Mouse (Mus musculus): ENCODE data around the gene Ccr2.
"Not testable (repeated sequence)": the region's sequence is repeated elsewhere in the genome, so short reads cannot be mapped to it uniquely, and the experiment has no call there.

Ccr2 gene

DNA sequence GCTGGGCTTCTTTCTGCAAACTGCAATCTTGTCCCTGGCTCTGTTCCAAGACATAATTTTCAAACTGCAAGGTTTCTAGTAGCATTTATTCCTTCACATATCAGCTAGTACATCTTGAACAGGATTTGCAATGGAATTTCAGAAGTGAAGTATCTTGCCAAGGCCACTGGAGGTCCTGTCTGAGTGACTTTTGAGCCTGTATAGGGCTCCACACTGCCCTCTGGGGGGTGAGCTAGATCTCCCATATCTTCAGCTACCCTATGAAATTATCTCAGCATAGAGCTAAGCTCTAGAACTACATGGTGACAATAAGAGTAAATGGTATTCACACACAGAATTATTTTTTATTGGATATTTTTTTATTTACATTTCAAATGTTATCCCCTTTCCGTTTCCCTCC lies 16.7 kb downstream of the Ccr2 start:
- DNase-seq (ENCODE audit: low spot score in 2 of 2) = peak; percentile 52 to 69

DNA sequence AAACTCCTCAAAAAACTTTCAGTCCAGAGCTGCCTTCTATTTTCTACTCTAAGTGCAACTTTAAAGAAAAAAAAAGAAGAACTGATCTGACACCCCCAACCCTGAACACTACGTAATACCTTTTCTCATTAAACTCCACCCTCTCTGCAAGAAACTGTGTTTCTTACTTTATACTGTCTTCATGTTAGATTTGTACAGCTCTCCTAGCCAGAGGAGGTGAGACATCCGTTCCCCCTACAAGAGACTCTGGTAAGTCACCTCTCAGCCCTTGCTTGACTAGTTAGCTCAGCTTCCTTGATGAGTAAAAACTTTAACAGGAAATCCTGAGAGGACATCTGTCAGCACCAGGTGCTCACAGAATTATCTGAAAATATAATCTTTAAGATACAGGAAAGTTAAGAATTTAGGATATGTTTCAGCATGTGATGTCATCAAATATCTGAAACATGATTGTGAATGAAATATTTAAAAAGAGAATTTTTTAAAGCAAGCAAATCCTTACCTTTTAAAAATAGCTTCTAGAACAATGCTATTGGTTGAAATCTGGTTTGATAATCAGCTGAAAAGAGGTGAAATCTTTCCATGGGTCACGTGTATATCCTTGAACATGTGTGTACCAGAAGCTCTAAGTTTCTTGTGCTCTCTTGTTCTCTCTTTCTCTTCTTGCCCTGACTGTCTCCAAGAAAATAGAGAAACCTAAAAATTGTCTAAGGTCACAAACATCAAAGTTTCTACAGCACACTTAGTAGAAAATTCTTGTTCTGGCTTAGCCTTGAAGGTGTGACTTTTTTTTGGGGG lies 19.8 kb downstream of the Ccr2 start, which contains the start of gene Ccr5:
TSS of gene Ccr5 (plus strand) at position 157 of the 798 bp plus-strand sequence.
- DNase-seq (ENCODE audit: low spot score in 2 of 2) = peak; percentile 64 to 75

GRCm38 (mm10) chr9:124125576-124125975 lies 23.8 kb downstream of the Ccr2 start:
- DNase-seq (ENCODE audit: low spot score in 2 of 2) = peak in 1 of 2 experiments; percentile 52

- DNase-seq (ENCODE audit: low spot score in 2 of 2) = no peak
Observed at GRCm38 (mm10) chr9:124126373-124126772, 24.6 kb downstream of the Ccr2 start.

DNA sequence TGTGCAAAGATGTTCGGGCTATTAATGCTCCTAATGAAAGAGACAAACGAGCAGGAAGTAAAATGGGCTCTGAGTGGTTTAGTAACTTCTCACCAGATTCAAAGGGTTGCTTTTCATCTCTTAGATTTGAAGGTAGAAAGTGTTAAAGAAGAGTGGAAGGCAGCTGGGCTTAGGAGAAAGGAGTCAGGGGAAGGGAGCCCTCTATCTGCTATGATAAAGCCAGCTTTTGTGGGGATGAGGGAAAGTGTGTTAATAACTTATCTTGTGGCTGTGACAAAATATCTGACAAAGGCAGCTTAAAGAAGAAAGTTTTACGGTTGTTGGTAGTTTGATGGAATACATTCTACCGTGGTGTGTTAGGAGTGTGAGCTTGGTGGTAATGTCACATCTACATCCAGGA lies 25.7 kb downstream of the Ccr2 start:
- DNase-seq (ENCODE audit: low spot score in 2 of 2) = no peak

DNA sequence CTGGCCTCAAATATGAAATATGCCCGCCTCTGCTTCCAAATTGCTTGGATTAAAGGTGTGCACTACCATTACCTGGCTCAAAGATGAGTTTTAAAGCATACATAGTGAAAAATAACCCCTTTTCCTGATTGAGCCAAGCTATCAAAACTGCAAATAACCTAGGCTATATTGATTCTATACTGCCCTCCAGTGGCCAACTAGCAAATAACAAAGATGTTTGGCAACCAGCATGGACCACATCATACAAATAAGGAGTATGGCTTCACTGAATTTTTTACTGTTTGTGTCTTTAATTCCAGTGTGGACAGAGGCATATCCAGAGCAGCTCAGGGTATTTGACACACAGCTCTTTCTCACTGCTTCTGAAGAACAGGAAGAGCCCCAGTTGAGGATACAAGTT lies 26.6 kb downstream of the Ccr2 start:
- DNase-seq (ENCODE audit: low spot score in 2 of 2) = peak; percentile 53 to 63

GRCm38 (mm10) chr9:124132899-124133298 lies 31.1 kb downstream of the Ccr2 start:
- DNase-seq (ENCODE audit: low spot score in 2 of 2) = not testable (repeated sequence)

GRCm38 (mm10) chr9:124134919-124135318 lies 33.2 kb downstream of the Ccr2 start:
- DNase-seq (ENCODE audit: low spot score in 2 of 2) = not testable (repeated sequence)

DNA sequence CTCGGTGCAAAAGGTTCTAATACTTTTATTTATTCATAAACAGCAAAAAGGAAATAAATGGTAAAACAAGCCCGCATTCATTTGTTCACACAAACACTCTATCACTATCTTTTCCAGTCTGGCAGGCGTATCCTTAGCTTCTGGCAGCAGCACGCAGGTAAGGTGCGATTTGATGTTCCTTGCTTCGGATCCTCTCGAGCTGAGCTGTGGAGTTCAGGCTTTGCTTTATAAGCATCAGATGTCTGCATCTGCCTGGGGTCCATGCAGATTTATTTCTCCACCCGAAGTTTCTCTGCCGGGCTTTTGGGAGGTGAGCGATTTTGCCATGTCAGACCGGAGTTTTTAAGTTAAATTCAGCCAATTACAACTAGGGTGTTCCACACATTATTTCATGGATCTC lies 35.9 kb downstream of the Ccr2 start:
- DNase-seq (ENCODE audit: low spot score in 2 of 2) = no peak

DNA sequence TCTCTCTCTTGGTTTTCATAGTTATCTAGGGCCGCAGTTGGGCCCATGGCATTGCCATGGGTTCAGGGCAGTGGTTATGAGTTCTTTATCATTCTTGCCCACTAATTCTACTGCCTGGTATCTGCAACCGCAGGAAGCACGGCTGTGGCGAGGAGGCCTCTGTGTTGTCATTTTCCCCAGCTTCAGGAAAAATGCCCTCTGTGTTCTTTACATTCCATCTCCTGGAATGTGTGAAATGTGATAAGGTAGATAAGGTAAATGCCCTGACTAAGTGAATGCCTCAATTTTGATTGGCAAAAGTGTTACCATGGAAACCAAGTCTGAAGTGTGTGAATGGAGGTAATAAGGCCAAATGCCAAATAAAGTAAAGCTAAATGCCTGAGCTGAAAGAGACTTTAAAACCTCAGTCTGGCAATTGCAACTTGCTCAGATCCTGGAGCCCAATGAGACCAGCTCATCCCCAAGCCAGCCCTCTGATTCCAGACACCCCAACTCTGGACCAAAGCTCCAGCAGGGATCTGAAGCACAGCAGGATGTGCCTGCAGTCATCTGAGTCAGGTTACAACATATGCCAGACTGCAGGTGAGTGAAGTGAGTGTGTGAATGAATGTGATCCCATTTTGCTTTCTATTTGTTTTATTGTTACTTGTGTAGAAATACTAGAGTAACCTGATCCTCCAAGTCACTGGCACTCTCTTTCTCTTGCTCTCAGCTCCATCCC lies 36.5 kb downstream of the Ccr2 start:
- DNase-seq (ENCODE audit: low spot score in 2 of 2) = no peak

GRCm38 (mm10) chr9:124143678-124144077 lies 41.9 kb downstream of the Ccr2 start:
- DNase-seq (ENCODE audit: low spot score in 2 of 2) = peak in 1 of 2 experiments; percentile 31

- no peak for DNase-seq (ENCODE audit: low spot score in 2 of 2)
Observed at GRCm38 (mm10) chr9:124146307-124146706, 44.6 kb downstream of the Ccr2 start.
